Mouse (Mus musculus) left cerebral cortex, adult 2 months (tissue): ENCODE data around the gene Gm10283. TPM values are rescaled to one million over a fixed set of nuclear protein-coding genes. Genes with fewer than 3 reads are reported as not detected.

Experiments used
- DNase-seq, 2 experiments: peaks; one replicate each; pipeline ENCODE4 v3.0.0; 2021 to 2022; ENCODE audit warnings: low spot score in 2 of 2, mixed read lengths in 1 of 2; ENCODE audit errors: extremely low spot score in 1 of 2
- H3K27ac ChIP-seq: fragments of 200-600 bp; 2 replicates; pipeline ENCODE4 v1.8.1; 2022
- H3K4me3 ChIP-seq: fragments of 200-600 bp; 2 replicates; pipeline ENCODE4 v1.8.1; 2022
- CTCF ChIP-seq: fragments of 200-600 bp; IDR thresholded peaks from 2 replicates; pipeline ENCODE4 v1.8.1; 2022; ENCODE audit warnings: antibody characterized with exemption, mild to moderate bottlenecking, moderate library complexity
- intact Hi-C: fragments of 180-260 bp; cut with DNase I; formaldehyde crosslinking; loops from one replicate; pipeline ENCODE4 v1.15.1; 2025
- total RNA-seq, 2 experiments: library from RNA; stranded (reverse); gene quantifications; 2 replicates each; pipeline ENCODE4 v1.2.3; 2021

Gene Gm10283
- total RNA-seq, 2 experiments from 2014 or later = not detected

- Histone ChIP-seq H3K27ac (no peak overlapping the region), H3K4me3 (no peak overlapping the region)
- TF ChIP-seq CTCF = no peak
- intact Hi-C loops = no loop called here
- DNase-seq = no peak
Observed at GRCm38 (mm10) chr8:60438557-60438956, 64.4 kb downstream of the Gm10283 start.

DNA sequence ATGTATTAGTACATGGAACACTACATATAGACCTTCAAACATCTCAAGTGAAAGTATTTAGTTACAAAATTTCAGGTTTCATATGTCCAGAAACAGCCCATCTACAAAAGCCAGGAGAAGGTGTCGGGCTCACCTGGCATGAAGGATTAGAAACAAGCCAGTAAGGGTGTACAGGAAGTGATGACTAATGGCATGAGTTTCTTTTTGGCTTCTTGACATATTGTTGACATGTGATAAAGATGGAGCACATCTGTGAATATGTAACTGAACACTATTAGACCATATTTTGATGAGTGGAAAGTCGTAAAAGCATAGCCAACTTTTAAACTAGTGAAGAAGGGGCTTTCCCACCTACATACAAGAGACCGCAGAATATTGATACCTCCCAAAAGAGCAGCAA lies 66.1 kb downstream of the Gm10283 start:
- TF ChIP-seq CTCF = no peak
- intact Hi-C loops = no loop called here
- no peak for DNase-seq
- H3K27ac ChIP-seq = no peak overlapping the region
- H3K4me3 ChIP-seq = no peak overlapping the region

DNA sequence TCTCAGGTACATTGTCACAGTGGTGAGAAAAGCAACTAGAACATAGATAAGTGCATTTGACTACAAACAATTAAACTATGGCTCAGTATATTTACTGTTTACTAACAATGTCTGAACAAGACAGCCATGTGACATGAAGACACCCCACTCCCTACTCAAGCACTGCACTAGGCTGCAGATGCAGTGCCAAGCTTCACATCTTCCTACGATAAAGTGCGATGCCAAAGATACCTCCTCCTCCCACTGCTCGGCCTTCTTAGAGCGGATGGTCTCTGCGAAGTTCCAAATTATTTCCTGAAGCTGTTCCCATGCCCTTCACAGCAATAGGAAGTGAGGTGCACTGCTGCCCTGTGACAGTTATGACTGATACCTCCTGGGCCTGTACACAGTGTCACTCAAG lies 70.3 kb downstream of the Gm10283 start:
- Histone ChIP-seq H3K4me3 (no peak overlapping the region), H3K27ac (no peak overlapping the region)
- TF ChIP-seq CTCF = no peak
- intact Hi-C loops = no loop called here
- no peak for DNase-seq

DNA sequence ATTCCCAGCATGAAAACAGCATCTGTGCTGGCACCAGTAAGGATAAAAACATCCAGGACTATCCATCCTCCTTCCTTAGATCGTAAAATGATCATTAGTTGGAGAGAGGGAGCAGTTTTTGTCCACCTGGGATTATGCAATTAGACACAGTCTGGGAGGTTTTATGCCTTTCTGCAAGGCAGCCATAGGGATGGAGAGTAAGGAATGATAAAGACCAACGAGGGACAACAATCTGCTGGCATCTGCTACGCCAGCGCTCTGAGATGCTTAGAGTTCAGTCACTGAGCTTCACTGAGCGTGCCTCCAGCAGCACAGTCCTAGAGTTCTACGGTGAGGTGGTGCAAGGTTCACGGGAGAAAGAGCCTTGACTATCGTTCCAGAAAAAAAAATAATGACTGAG lies 96.6 kb downstream of the Gm10283 start:
- no peak overlapping the region for H3K4me3 ChIP-seq
- intact Hi-C loops = no loop called here
- TF ChIP-seq CTCF = no peak

GRCm38 (mm10) chr8:60404994-60405548 lies 97.9 kb downstream of the Gm10283 start:
- TF ChIP-seq CTCF = no peak
- no peak for DNase-seq
- H3K4me3 ChIP-seq = no peak overlapping the region
- H3K27ac ChIP-seq = no peak overlapping the region
- intact Hi-C loops = no loop called here

More for the DNA sequence above, 96.6 kb downstream of the Gm10283 start:
- H3K27ac ChIP-seq = no peak overlapping the region
- no peak for DNase-seq

- Histone ChIP-seq H3K4me3 (no peak overlapping the region), H3K27ac (no peak overlapping the region)
- TF ChIP-seq CTCF = no peak
- intact Hi-C loops = no loop called here
- DNase-seq = no peak
Observed at GRCm38 (mm10) chr8:60393675-60394074, 109.3 kb downstream of the Gm10283 start.

- DNase-seq = no peak
- intact Hi-C loops = no loop called here
- Histone ChIP-seq H3K4me3 (no peak overlapping the region), H3K27ac (no peak overlapping the region)
- TF ChIP-seq CTCF = no peak
Observed at GRCm38 (mm10) chr8:60386589-60386988, 116.4 kb downstream of the Gm10283 start.

Other genes starting within 250 kb of the Gm10283 start
- under 1 TPM; 0.30 to 0.72 TPM for gene Aadat, start 2.7 kb upstream of the Gm10283 start, total RNA-seq
- 10 to 100 TPM; 53.3 to 56.4 TPM for gene Mfap3l, start 129.6 kb upstream of the Gm10283 start, total RNA-seq